Mouse (Mus musculus): Measurements from ENCODE around the gene Hsd17b7.

- TF ChIP-seq CTCF (IDR thresholded peaks at IDR 0.05; ENCODE audit: low read depth): no peak
- no peak for TF ChIP-seq EP300 (IDR thresholded peaks at IDR 0.05; ENCODE audit: low read depth)
Observed at GRCm38 (mm10) chr1:169928454-169928971, 40.5 kb downstream of the Hsd17b7 start, which contains the start of gene Ccdc190.

Measured in liver, postnatal 0 days (tissue).